In the genomic region with DNA sequence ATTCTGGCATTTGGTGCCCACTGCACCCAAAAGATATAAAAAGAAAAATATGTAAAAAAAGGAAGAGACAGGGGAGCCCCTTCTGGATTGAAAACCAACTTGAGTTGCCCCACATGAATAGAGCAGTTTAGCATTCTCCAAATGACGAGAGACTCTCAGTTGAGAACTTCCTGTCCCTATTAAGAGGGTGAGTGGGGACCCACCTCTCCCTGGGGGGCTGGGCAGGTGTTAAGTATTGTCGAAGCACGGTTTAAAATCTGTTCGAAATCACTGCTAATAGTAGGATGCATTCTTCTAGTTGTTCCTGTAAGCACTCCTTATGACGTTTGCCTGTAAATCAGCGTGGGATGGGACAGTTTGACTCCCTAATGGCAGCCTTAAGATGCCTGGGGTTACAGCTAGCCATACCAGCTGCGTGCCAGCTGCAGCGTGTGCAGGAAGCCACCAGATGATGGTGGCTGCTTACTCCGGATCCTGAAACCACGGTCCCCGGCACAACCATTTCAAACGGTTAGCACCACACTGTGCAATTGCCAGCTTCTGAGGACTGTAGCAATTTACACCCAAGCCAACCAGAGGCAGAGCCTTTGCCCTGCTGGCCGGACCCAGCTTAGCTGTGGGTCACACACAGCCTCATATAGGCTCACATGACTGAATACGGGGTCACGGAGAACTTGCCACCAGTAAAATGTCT, we compare ENCODE assay signal across 9 mouse cellular contexts. TPM values are rescaled to one million over a fixed set of nuclear protein-coding genes. Genes with fewer than 3 reads are reported as not detected.
A peak's percentile ranks its signal among the peaks of the same experiment; 100 is the strongest.
DNase-seq lines count a peak whose midpoint lies in the region; ATAC-seq and TF ChIP-seq lines count a peak whose summit lies in the region.
"Had no signal": no experiment of that assay in that cellular context is flagged by ENCODE, and none has a peak within 500 bp of the region (broad histone marks: within the 10 kb centered on the region; RNA-seq: fewer than 3 reads in every experiment).

No protein-coding gene starts in this region.

- TF ChIP-seq CTCF in gastrocnemius, adult 2 months (IDR thresholded peaks at IDR 0.05) = no peak
- no peak for TF ChIP-seq CTCF in midbrain, postnatal 0 days (IDR thresholded peaks at IDR 0.05)

- H3K9ac ChIP-seq in midbrain, embryonic 11.5 days (ENCODE audit: low read length) = no peak overlapping the region
- H3K9ac ChIP-seq in midbrain, postnatal 0 days (replicated peaks; ENCODE audit: low read length, poor library complexity, severe bottlenecking) = no peak overlapping the region
- H3K9ac ChIP-seq in limb, embryonic 13.5 days = no peak overlapping the region
- H3K9ac ChIP-seq: liver, embryonic 13.5 days had no signal

- H3K4me2 ChIP-seq in midbrain, embryonic 11.5 days = no peak overlapping the region
- no peak overlapping the region for H3K4me2 ChIP-seq in midbrain, postnatal 0 days (ENCODE audit: low read depth, low read length, poor library complexity, severe bottlenecking)
- no peak overlapping the region for H3K4me2 ChIP-seq in limb, embryonic 13.5 days (replicated peaks)
- H3K4me2 ChIP-seq: liver, embryonic 13.5 days had no signal

- DNase-seq in gastrocnemius, adult 2 months = no peak
- no peak for DNase-seq in gastrocnemius, adult 18-20 months (ENCODE audit: low spot score)
- DNase-seq in midbrain, embryonic 11.5 days (ENCODE audit: low spot score, missing footprints) = peak; percentile 49
- DNase-seq in midbrain, postnatal 0 days (ENCODE audit: low spot score) = no peak
- DNase-seq in thymus, postnatal 25 days = peak; percentile 84
- DNase-seq in frontal cortex, adult 2 months (ENCODE audit: extremely low spot score in 1 of 2, low spot score in 1 of 2) = no peak
- no peak for DNase-seq in gastrocnemius, postnatal 25 days
- DNase-seq: liver, embryonic 13.5 days had no signal

- peak overlapping the region; percentile 82 for H3K27ac ChIP-seq in gastrocnemius, adult 2 months
- no peak overlapping the region for H3K27ac ChIP-seq in midbrain, embryonic 11.5 days (ENCODE audit: low read depth, low read length)
- no peak overlapping the region for H3K27ac ChIP-seq in midbrain, postnatal 0 days (ENCODE audit: low read depth, low read length)
- H3K27ac ChIP-seq in limb, embryonic 13.5 days = peak overlapping the region; percentile 33; the same call in 1 of the 2 replicates
- H3K27ac ChIP-seq: liver, embryonic 13.5 days had no signal

- intact Hi-C loops in gastrocnemius, adult 2 months (cut with DNase I) = loop anchor here (2.0 kb wide), 1 partner anchor 42 kb away; no protein-coding TSS in a partner anchor

- no peaks in the 10 kb centered on the region for H3K36me3 ChIP-seq in midbrain, embryonic 11.5 days (ENCODE audit: control insufficient read depth, insufficient read depth, low read length)
- H3K36me3 ChIP-seq in midbrain, postnatal 0 days (ENCODE audit: insufficient read depth, low read length) = no peaks in the 10 kb centered on the region
- H3K36me3 ChIP-seq in limb, embryonic 13.5 days = no peaks in the 10 kb centered on the region
- H3K36me3 ChIP-seq: liver, embryonic 13.5 days had no signal

- no peaks in the 10 kb centered on the region for H3K9me3 ChIP-seq in midbrain, embryonic 11.5 days (ENCODE audit: control insufficient read depth, low read length)
- no peaks in the 10 kb centered on the region for H3K9me3 ChIP-seq in midbrain, postnatal 0 days (ENCODE audit: low read length)
- H3K9me3 ChIP-seq in limb, embryonic 13.5 days = no peaks in the 10 kb centered on the region
- H3K9me3 ChIP-seq: liver, embryonic 13.5 days had no signal

- H3K4me1 ChIP-seq in midbrain, embryonic 11.5 days (ENCODE audit: control insufficient read depth, insufficient read depth, low read length) = no peaks in the 10 kb centered on the region
- H3K4me1 ChIP-seq in midbrain, postnatal 0 days (ENCODE audit: insufficient read depth, low read length) = no peaks in the 10 kb centered on the region
- peaks cover 24% of the 10 kb centered on the region for H3K4me1 ChIP-seq in limb, embryonic 13.5 days
- H3K4me1 ChIP-seq: liver, embryonic 13.5 days had no signal

- H3K27me3 ChIP-seq in midbrain, embryonic 11.5 days (ENCODE audit: control insufficient read depth, insufficient read depth, low read length) = no peaks in the 10 kb centered on the region
- H3K27me3 ChIP-seq in midbrain, postnatal 0 days (ENCODE audit: insufficient read depth, low read length) = no peaks in the 10 kb centered on the region; the same call in 1 of the 2 replicates
- H3K27me3 ChIP-seq in limb, embryonic 13.5 days = no peaks in the 10 kb centered on the region

- 85% methylated on average over 15 of the region's 15 CpGs for WGBS in midbrain, embryonic 11.5 days
- 79% methylated on average over 15 of the region's 15 CpGs for WGBS in midbrain, postnatal 0 days
- WGBS in limb, embryonic 13.5 days = 29% methylated on average over 15 of the region's 15 CpGs

- no peak for ATAC-seq in midbrain, embryonic 11.5 days (ENCODE audit: low FRiP score)
- ATAC-seq in midbrain, postnatal 0 days (ENCODE audit: low FRiP score) = no peak
- peak; percentile 24; the same call in 1 of the 2 replicates for ATAC-seq in limb, embryonic 13.5 days (ENCODE audit: low FRiP score, low read depth)

- no peak overlapping the region for H3K4me3 ChIP-seq in gastrocnemius, adult 2 months
- H3K4me3 ChIP-seq in midbrain, embryonic 11.5 days (ENCODE audit: low read depth, low read length) = no peak overlapping the region
- H3K4me3 ChIP-seq in midbrain, postnatal 0 days (ENCODE audit: low read depth, low read length) = no peak overlapping the region
- no peak overlapping the region for H3K4me3 ChIP-seq in limb, embryonic 13.5 days
- H3K4me3 ChIP-seq: liver, embryonic 13.5 days had no signal

RNA-seq across cellular contexts. Expression of gene Endou, which starts 10.0 kb away (rescaled TPM):
- total RNA-seq in gastrocnemius, adult 2 months (2021) = under 1 TPM; 0.13 to 0.22 TPM
- under 1 TPM; 0.34 to 0.45 TPM for total RNA-seq in gastrocnemius, adult 18-20 months (2021)
- 0.18 and 0.32 TPM in 2 replicates for polyA plus RNA-seq in midbrain, embryonic 11.5 days (2014; fragmentation: Nextera tagmentation; extraction: Ambion mirVana)
- total RNA-seq in midbrain, postnatal 0 days (2014; rRNA removed) = 0.33 and 0.66 TPM in 2 replicates
- 0.20 TPM in 2 replicates for polyA plus RNA-seq in midbrain, postnatal 0 days (2015; fragmentation: Nextera tagmentation; extraction: Ambion mirVana)
- 2.7 and 3.0 TPM in 2 replicates for polyA plus RNA-seq in limb, embryonic 13.5 days (2015; fragmentation: Nextera tagmentation; extraction: Ambion mirVana)
- polyA plus RNA-seq in frontal cortex, adult 2 months (2012; rRNA removed) = 1.0 and 1.5 TPM in 2 replicates
- total RNA-seq in gastrocnemius, postnatal 25 days (2021) = under 1 TPM; 0.36 to 0.91 TPM
- polyA plus RNA-seq: liver, embryonic 13.5 days had no signal

RNA-seq across cellular contexts. Expression of gene Rpap3, which starts 15.5 kb away (rescaled TPM):
- 10 to 100 TPM; 11.4 to 13.3 TPM for total RNA-seq in gastrocnemius, adult 2 months (2021)
- total RNA-seq in gastrocnemius, adult 18-20 months (2021) = 10 to 100 TPM; 12.0 to 14.0 TPM
- 56.4 and 57.4 TPM in 2 replicates for polyA plus RNA-seq in midbrain, embryonic 11.5 days (2014; fragmentation: Nextera tagmentation; extraction: Ambion mirVana)
- 21.8 and 35.2 TPM in 2 replicates for total RNA-seq in midbrain, postnatal 0 days (2014; rRNA removed)
- 44.4 and 46.2 TPM in 2 replicates for polyA plus RNA-seq in midbrain, postnatal 0 days (2015; fragmentation: Nextera tagmentation; extraction: Ambion mirVana)
- 27.5 and 30.8 TPM in 2 replicates for polyA plus RNA-seq in limb, embryonic 13.5 days (2015; fragmentation: Nextera tagmentation; extraction: Ambion mirVana)
- polyA plus RNA-seq in frontal cortex, adult 2 months (2012; rRNA removed) = 21.0 and 23.5 TPM in 2 replicates
- total RNA-seq in gastrocnemius, postnatal 25 days (2021) = 10 to 100 TPM in 1 of 2 experiments, 1 to 10 TPM in 1; 9.6 to 11.4 TPM

RNA-seq across cellular contexts. Expression of gene Rapgef3, which starts 46.6 kb away (rescaled TPM):
- 10 to 100 TPM in 1 of 2 experiments, 1 to 10 TPM in 1; 9.8 to 13.6 TPM for total RNA-seq in gastrocnemius, adult 2 months (2021)
- 1 to 10 TPM; 6.6 to 9.0 TPM for total RNA-seq in gastrocnemius, adult 18-20 months (2021)
- polyA plus RNA-seq in midbrain, embryonic 11.5 days (2014; fragmentation: Nextera tagmentation; extraction: Ambion mirVana) = 3.0 and 3.2 TPM in 2 replicates
- total RNA-seq in midbrain, postnatal 0 days (2014; rRNA removed) = 34.9 and 39.7 TPM in 2 replicates
- polyA plus RNA-seq in midbrain, postnatal 0 days (2015; fragmentation: Nextera tagmentation; extraction: Ambion mirVana) = 15.8 and 16.5 TPM in 2 replicates
- polyA plus RNA-seq in limb, embryonic 13.5 days (2015; fragmentation: Nextera tagmentation; extraction: Ambion mirVana) = 10.9 and 11.2 TPM in 2 replicates
- polyA plus RNA-seq in frontal cortex, adult 2 months (2012; rRNA removed) = 69.2 and 78.4 TPM in 2 replicates
- total RNA-seq in gastrocnemius, postnatal 25 days (2021) = 1 to 10 TPM; 3.7 to 8.1 TPM

RNA-seq across cellular contexts. Expression of gene Slc48a1, which starts 57.2 kb away (rescaled TPM):
- total RNA-seq in gastrocnemius, adult 2 months (2021) = 10 to 100 TPM; 44.5 to 47.1 TPM
- total RNA-seq in gastrocnemius, adult 18-20 months (2021) = 10 to 100 TPM; 45.0 to 48.7 TPM
- 32.6 and 33.6 TPM in 2 replicates for polyA plus RNA-seq in midbrain, embryonic 11.5 days (2014; fragmentation: Nextera tagmentation; extraction: Ambion mirVana)
- 61.5 and 78.8 TPM in 2 replicates for total RNA-seq in midbrain, postnatal 0 days (2014; rRNA removed)
- 152 and 173 TPM in 2 replicates for polyA plus RNA-seq in midbrain, postnatal 0 days (2015; fragmentation: Nextera tagmentation; extraction: Ambion mirVana)
- polyA plus RNA-seq in limb, embryonic 13.5 days (2015; fragmentation: Nextera tagmentation; extraction: Ambion mirVana) = 39.5 and 41.7 TPM in 2 replicates
- polyA plus RNA-seq in frontal cortex, adult 2 months (2012; rRNA removed) = 107 and 117 TPM in 2 replicates
- total RNA-seq in gastrocnemius, postnatal 25 days (2021) = 10 to 100 TPM; 44.7 to 47.2 TPM

Comparison
In these comparisons a context has a peak if more than half of its experiments do, and no peak if none do; other contexts are left out.
1. DNase-seq: peak in midbrain, embryonic 11.5 days (single experiment) and thymus, postnatal 25 days (single experiment); none in gastrocnemius, adult 2 months (single experiment), gastrocnemius, adult 18-20 months (single experiment), midbrain, postnatal 0 days (single experiment), frontal cortex, adult 2 months (0 of 2) and gastrocnemius, postnatal 25 days (single experiment).
2. H3K27ac ChIP-seq: peak in gastrocnemius, adult 2 months (single experiment) and limb, embryonic 13.5 days (single experiment); none in midbrain, embryonic 11.5 days (single experiment) and midbrain, postnatal 0 days (single experiment).